ENCODE assay signal across 8 mouse cellular contexts in genomic region chr10:79683726-79684640, GRCm38 (mm10). TPM values are rescaled to one million over a fixed set of nuclear protein-coding genes. Genes with fewer than 3 reads are reported as not detected.
A peak's percentile ranks its signal among the peaks of the same experiment; 100 is the strongest.
DNase-seq lines count a peak whose midpoint lies in the region; ATAC-seq and TF ChIP-seq lines count a peak whose summit lies in the region.

No protein-coding gene starts in this region.

- no peak for DNase-seq in layer of hippocampus, adult 2 months (ENCODE audit: low spot score in 2 of 2)
- DNase-seq in layer of hippocampus, adult 11-12 months (ENCODE audit: low spot score), result no peak
- DNase-seq in heart, postnatal 25 days (ENCODE audit: low spot score), result peak; percentile 36
- no peak for DNase-seq in right cerebral cortex, postnatal 4 days
- DNase-seq in layer of hippocampus, adult 18-20 months (ENCODE audit: low spot score in 2 of 2), result no peak
- no peak for DNase-seq in cerebellum, postnatal 14 days

- no peaks in the 10 kb centered on the region for H3K9me3 ChIP-seq in liver, embryonic 16.5 days (replicated peaks; ENCODE audit: control insufficient read depth, low read length)

- H3K4me1 ChIP-seq in embryonic fibroblast, embryonic 13.5 days (ENCODE audit: control insufficient read depth, insufficient read depth, low read length), result peaks cover 9% of the 10 kb centered on the region
- H3K4me1 ChIP-seq in liver, embryonic 16.5 days (ENCODE audit: control insufficient read depth, low read depth, low read length), result peaks cover 33% of the 10 kb centered on the region

- ATAC-seq in liver, embryonic 16.5 days (ENCODE audit: low read depth), result no peak

- intact Hi-C loops in heart, postnatal 25 days (cut with DNase I), result no loop called here

- WGBS in liver, embryonic 16.5 days (ENCODE audit: insufficient replicate concordance), result 77% methylated on average over 6 of the region's 6 CpGs

- no peak for TF ChIP-seq POLR2A in embryonic fibroblast, embryonic 13.5 days (IDR thresholded peaks at IDR 0.05; ENCODE audit: low read depth, low read length)

- peak overlapping the region; percentile 95 for H3K4me2 ChIP-seq in liver, embryonic 16.5 days (ENCODE audit: low read depth, low read length)

- H3K27me3 ChIP-seq in liver, embryonic 16.5 days (ENCODE audit: control insufficient read depth, insufficient read depth, low read depth, low read length), result no peaks in the 10 kb centered on the region

- peak overlapping the region; percentile 71 for H3K4me3 ChIP-seq in layer of hippocampus, adult 2 months
- H3K4me3 ChIP-seq in embryonic fibroblast, embryonic 13.5 days (ENCODE audit: insufficient read depth, low read length), result peak overlapping the region; percentile 88
- peak overlapping the region; percentile 72 for H3K4me3 ChIP-seq in liver, embryonic 16.5 days (ENCODE audit: low read depth, low read length)

- no peak for TF ChIP-seq CTCF in layer of hippocampus, adult 2 months (conservative IDR thresholded peaks at IDR 0.05)
- no peak for TF ChIP-seq CTCF in embryonic fibroblast, embryonic 13.5 days (IDR thresholded peaks at IDR 0.05; ENCODE audit: borderline replicate concordance, insufficient read depth, low read length)

- peak overlapping the region; percentile 86 for H3K9ac ChIP-seq in liver, embryonic 16.5 days (ENCODE audit: low read depth, low read length)

- peaks cover 44% of the 10 kb centered on the region for H3K36me3 ChIP-seq in liver, embryonic 16.5 days (ENCODE audit: control insufficient read depth, insufficient read depth)

- peak overlapping the region; percentile 77 for H3K27ac ChIP-seq in layer of hippocampus, adult 2 months
- peak overlapping the region; percentile 51 for H3K27ac ChIP-seq in embryonic fibroblast, embryonic 13.5 days (ENCODE audit: insufficient read depth, low read length)
- peak overlapping the region; percentile 68 for H3K27ac ChIP-seq in liver, embryonic 16.5 days (ENCODE audit: low read length)

RNA-seq across cellular contexts. Expression of gene Cdc34, which starts 2.0 kb away (rescaled TPM):
- 10 to 100 TPM; 73.1 to 79.8 TPM for total RNA-seq in layer of hippocampus, adult 2 months (2021)
- polyA plus RNA-seq in embryonic fibroblast, embryonic 13.5 days (2011; ENCODE audit: insufficient read length, low read depth, missing spikeins), result 117 and 149 TPM in 2 replicates
- 100 to 1,000 TPM; 183 to 190 TPM for total RNA-seq in heart, postnatal 25 days (2021)
- 80.5 and 81.5 TPM in 2 replicates for polyA plus RNA-seq in liver, embryonic 16.5 days (2015; fragmentation: Nextera tagmentation; extraction: Ambion mirVana)
- 10 to 100 TPM; 65.4 to 74.2 TPM for total RNA-seq in layer of hippocampus, adult 18-20 months (2021)

RNA-seq across cellular contexts. Expression of gene Gzmm, which starts 4.8 kb away (rescaled TPM):
- total RNA-seq in layer of hippocampus, adult 2 months (2021), result 1 to 10 TPM; 3.3 to 4.0 TPM
- 0.65 TPM in 1 of 2 replicates, not detected in the other for polyA plus RNA-seq in embryonic fibroblast, embryonic 13.5 days (2011; ENCODE audit: insufficient read length, low read depth, missing spikeins)
- 1 to 10 TPM; 6.0 to 7.2 TPM for total RNA-seq in heart, postnatal 25 days (2021)
- polyA plus RNA-seq in liver, embryonic 16.5 days (2015; fragmentation: Nextera tagmentation; extraction: Ambion mirVana), result 0.15 and 0.22 TPM in 2 replicates
- total RNA-seq in layer of hippocampus, adult 18-20 months (2021), result 1 to 10 TPM; 3.3 to 3.6 TPM

RNA-seq across cellular contexts. Expression of gene Tpgs1, which starts 14.8 kb away (rescaled TPM):
- total RNA-seq in layer of hippocampus, adult 2 months (2021), result 10 to 100 TPM; 67.8 to 73.5 TPM
- 15.5 and 16.0 TPM in 2 replicates for polyA plus RNA-seq in embryonic fibroblast, embryonic 13.5 days (2011; ENCODE audit: insufficient read length, low read depth, missing spikeins)
- 10 to 100 TPM; 18.3 to 19.4 TPM for total RNA-seq in heart, postnatal 25 days (2021)
- polyA plus RNA-seq in liver, embryonic 16.5 days (2015; fragmentation: Nextera tagmentation; extraction: Ambion mirVana), result 19.3 and 19.4 TPM in 2 replicates
- 10 to 100 TPM; 64.4 to 68.5 TPM for total RNA-seq in layer of hippocampus, adult 18-20 months (2021)

RNA-seq across cellular contexts. Expression of gene Madcam1, which starts 19.6 kb away (rescaled TPM):
- total RNA-seq in layer of hippocampus, adult 2 months (2021), result not detected
- polyA plus RNA-seq in embryonic fibroblast, embryonic 13.5 days (2011; ENCODE audit: insufficient read length, low read depth, missing spikeins), result not detected in 2 replicates
- not detected for total RNA-seq in heart, postnatal 25 days (2021)
- polyA plus RNA-seq in liver, embryonic 16.5 days (2015; fragmentation: Nextera tagmentation; extraction: Ambion mirVana), result 0.16 and 0.24 TPM in 2 replicates
- not detected for total RNA-seq in layer of hippocampus, adult 18-20 months (2021)

RNA-seq across cellular contexts. Expression of gene Bsg, which starts 20.3 kb away (rescaled TPM):
- total RNA-seq in layer of hippocampus, adult 2 months (2021), result 100 to 1,000 TPM; 538 TPM
- polyA plus RNA-seq in embryonic fibroblast, embryonic 13.5 days (2011; ENCODE audit: insufficient read length, low read depth, missing spikeins), result 766 and 774 TPM in 2 replicates
- total RNA-seq in heart, postnatal 25 days (2021), result 1,000 to 10,000 TPM; 1,236 to 1,242 TPM
- 924 and 947 TPM in 2 replicates for polyA plus RNA-seq in liver, embryonic 16.5 days (2015; fragmentation: Nextera tagmentation; extraction: Ambion mirVana)
- total RNA-seq in layer of hippocampus, adult 18-20 months (2021), result 100 to 1,000 TPM; 554 to 566 TPM
